Mouse (Mus musculus): ENCODE results near the gene Sap18.
"Not testable (repeated sequence)": the region's sequence is repeated elsewhere in the genome, so short reads cannot be mapped to it uniquely, and the experiment has no call there.

Sap18 gene

DNA sequence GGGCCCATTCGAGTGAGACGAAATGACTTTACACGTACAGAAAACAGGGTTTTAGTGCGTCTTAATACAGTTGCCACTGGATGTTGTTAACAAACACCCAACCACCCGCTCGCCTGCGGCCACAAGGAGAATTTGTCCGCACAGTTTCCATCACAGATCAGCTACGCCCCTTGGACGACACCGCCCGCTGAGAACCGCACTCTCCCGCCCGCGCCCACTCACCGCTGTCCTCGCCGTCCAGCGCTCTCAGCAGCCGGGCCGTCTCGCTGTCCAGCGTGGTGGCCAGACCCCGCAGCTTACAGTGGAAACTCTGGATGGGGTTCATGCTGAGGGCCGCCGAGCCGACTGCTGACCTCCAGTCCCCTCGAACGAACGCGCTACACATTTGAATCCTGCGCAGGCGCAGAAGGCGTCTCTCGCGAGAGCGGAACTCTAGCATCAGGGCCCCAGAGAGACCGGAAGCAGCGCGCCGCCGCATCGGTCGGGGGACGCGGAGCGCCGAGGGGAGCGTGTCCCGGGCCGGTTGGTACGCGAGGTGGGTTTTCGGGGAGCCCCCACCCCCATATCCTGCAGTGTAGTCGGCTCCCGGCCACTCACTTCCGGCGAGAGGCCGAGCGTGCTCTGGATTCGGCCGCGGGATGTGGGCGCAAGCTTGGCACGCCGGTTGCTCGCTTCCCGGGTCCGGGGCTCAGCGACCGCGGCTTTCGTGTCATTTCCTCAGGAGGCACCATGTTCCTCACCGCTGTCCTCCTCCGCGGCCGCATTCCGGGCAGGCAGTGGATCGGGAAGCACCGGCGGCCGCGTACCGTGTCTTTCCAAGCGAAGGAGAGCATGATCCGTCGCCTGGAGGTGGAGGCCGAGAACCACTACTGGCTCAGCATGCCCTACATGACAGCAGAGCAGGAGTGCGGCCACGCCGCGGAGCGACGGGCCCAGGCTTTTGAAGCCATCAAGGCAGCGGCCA, 28.1 kb downstream of the Sap18 start, which contains the start of the genes Ska3 and Mrpl57:
Gene Ska3 (minus strand): TSS at position 398 of the 964 bp plus-strand sequence.
Gene Mrpl57 (plus strand): TSS at position 447 of the 964 bp plus-strand sequence.
- DNase-seq (ENCODE audit: low read depth, low spot score), result peak; percentile 96

GRCm38 (mm10) chr14:57827284-57827683, 29.3 kb downstream of the Sap18 start:
- DNase-seq (ENCODE audit: low read depth, low spot score), result no peak

GRCm38 (mm10) chr14:57833526-57833925, 35.5 kb downstream of the Sap18 start:
- DNase-seq (ENCODE audit: low read depth, low spot score), result no peak

GRCm38 (mm10) chr14:57835157-57835556, 37.2 kb downstream of the Sap18 start:
- DNase-seq (ENCODE audit: low read depth, low spot score), result no peak

- no peak for DNase-seq (ENCODE audit: low read depth, low spot score)
These were observed 46.6 kb downstream of the Sap18 start for GRCm38 (mm10) chr14:57844535-57844934.

DNA sequence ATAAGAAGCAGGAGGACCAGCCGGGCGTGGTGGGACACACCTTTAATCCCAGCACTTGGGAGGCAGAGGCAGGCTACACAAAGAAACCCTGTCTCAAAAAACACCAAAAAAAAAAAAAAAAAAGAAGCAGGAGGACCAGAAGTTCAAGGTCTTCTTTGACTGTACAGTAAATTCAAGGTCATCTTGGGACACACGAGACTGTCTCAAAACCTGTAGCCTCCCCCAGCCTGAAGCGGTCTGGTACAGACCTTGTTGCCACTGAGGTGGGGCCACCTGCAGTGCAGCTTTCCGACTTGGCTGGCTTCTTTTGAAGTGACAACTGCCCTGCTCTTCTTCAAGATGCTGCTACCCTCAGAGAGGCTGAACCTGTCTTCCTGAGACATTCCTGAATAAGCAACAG, 50.1 kb downstream of the Sap18 start:
- peak; percentile 92 for DNase-seq (ENCODE audit: low read depth, low spot score)

DNA sequence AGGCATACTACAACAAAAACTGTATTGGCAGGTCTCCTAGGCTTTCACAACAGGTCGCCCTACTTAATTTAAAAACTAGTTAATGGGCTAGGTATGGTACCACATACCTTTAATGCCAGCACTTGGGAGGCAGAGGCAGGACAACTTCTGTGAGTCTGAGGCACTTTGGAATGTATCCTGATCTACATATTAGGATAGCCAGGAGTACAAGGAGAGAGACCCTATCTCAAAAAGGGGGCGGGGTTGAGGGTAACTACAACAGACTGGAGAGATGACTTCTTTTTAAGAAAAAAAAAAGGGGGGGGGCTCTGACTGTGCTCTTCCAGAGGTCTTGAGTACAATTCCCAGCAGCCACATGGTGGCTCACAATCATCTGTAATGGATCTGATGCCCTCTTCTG, 50.7 kb downstream of the Sap18 start:
- peak; percentile 62 for DNase-seq (ENCODE audit: low read depth, low spot score)

GRCm38 (mm10) chr14:57850330-57850729, 52.4 kb downstream of the Sap18 start:
- no peak for DNase-seq (ENCODE audit: low read depth, low spot score)

DNA sequence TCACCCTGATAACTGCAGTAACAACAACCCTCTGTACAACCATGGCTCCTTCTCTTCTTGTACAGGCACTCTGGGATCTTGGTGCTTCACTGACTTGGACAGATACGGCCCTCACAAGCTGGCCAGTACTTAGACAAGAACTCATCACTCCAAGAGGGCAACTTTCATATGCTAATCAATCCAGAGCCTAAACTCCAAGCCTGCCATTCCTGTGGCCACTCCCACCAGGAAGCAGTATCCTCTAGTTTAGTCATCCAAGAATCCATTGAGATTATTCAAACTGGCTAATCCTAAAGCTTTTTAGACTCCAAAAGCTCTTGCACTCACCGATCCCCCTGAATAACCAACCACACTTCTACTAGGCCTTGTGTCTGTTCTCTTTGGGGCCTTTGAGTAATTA, 55.0 kb downstream of the Sap18 start:
- peak; percentile 69 for DNase-seq (ENCODE audit: low read depth, low spot score)

- DNase-seq (ENCODE audit: low read depth, low spot score), result not testable (repeated sequence)
These were observed 58.1 kb downstream of the Sap18 start for GRCm38 (mm10) chr14:57856037-57856436.

Measured in ZHBTc4 (cell line).